Mouse (Mus musculus): ENCODE data around the gene Smarca1.
A peak's percentile ranks its signal among the peaks of the same experiment; 100 is the strongest.

Gene Smarca1

GRCm38 (mm10) chrX:47892431-47893024 is at the start of gene Smarca1:
Gene Smarca1 (minus strand): TSS chrX:47892974.
- DNase-seq (ENCODE audit: low spot score): no peak

GRCm38 (mm10) chrX:47937740-47938139 is 45.0 kb upstream of the Smarca1 start:
- DNase-seq (ENCODE audit: low spot score): peak; percentile 6

- DNase-seq (ENCODE audit: low spot score): no peak
Measured at GRCm38 (mm10) chrX:47936885-47937284, 44.1 kb upstream of the Smarca1 start.

GRCm38 (mm10) chrX:47934352-47934751 is 41.6 kb upstream of the Smarca1 start:
- DNase-seq (ENCODE audit: low spot score): no peak

GRCm38 (mm10) chrX:47930449-47930848 is 37.7 kb upstream of the Smarca1 start:
- no peak for DNase-seq (ENCODE audit: low spot score)

- no peak for DNase-seq (ENCODE audit: low spot score)
Measured at GRCm38 (mm10) chrX:47927981-47928380, 35.2 kb upstream of the Smarca1 start.

- no peak for DNase-seq (ENCODE audit: low spot score)
Measured at GRCm38 (mm10) chrX:47920541-47920940, 27.8 kb upstream of the Smarca1 start.

- no peak for DNase-seq (ENCODE audit: low spot score)
Measured at GRCm38 (mm10) chrX:47916831-47917230, 24.1 kb upstream of the Smarca1 start.

- no peak for DNase-seq (ENCODE audit: low spot score)
Measured at GRCm38 (mm10) chrX:47913543-47913938, 20.8 kb upstream of the Smarca1 start.

GRCm38 (mm10) chrX:47912904-47913542 is 20.2 kb upstream of the Smarca1 start:
- peak; percentile 8 for DNase-seq (ENCODE audit: low spot score)

- peak; percentile 72 for DNase-seq (ENCODE audit: low spot score)
Measured at GRCm38 (mm10) chrX:47912306-47912792, 19.6 kb upstream of the Smarca1 start, which contains the start of gene Ocrl. Gene Ocrl (plus strand): TSS chrX:47912387.

GRCm38 (mm10) chrX:47891907-47892430 is 805 bp downstream of the Smarca1 start:
- DNase-seq (ENCODE audit: low spot score): peak; percentile 26

- DNase-seq (ENCODE audit: low spot score): no peak
Measured at GRCm38 (mm10) chrX:47891243-47891906, 1.4 kb downstream of the Smarca1 start.

GRCm38 (mm10) chrX:47887401-47887800 is 5.4 kb downstream of the Smarca1 start:
- DNase-seq (ENCODE audit: low spot score): no peak

GRCm38 (mm10) chrX:47882813-47883212 is 10.0 kb downstream of the Smarca1 start:
- DNase-seq (ENCODE audit: low spot score): no peak

GRCm38 (mm10) chrX:47880052-47880451 is 12.7 kb downstream of the Smarca1 start:
- peak; percentile 29 for DNase-seq (ENCODE audit: low spot score)

- no peak for DNase-seq (ENCODE audit: low spot score)
Measured at GRCm38 (mm10) chrX:47858544-47858943, 34.2 kb downstream of the Smarca1 start.

- DNase-seq (ENCODE audit: low spot score): no peak
Measured at GRCm38 (mm10) chrX:47835835-47836195, 57.0 kb downstream of the Smarca1 start.

GRCm38 (mm10) chrX:47835098-47835834 is 57.5 kb downstream of the Smarca1 start:
- DNase-seq (ENCODE audit: low spot score): no peak

GRCm38 (mm10) chrX:47833431-47833830 is 59.3 kb downstream of the Smarca1 start:
- no peak for DNase-seq (ENCODE audit: low spot score)

- no peak for DNase-seq (ENCODE audit: low spot score)
Measured at GRCm38 (mm10) chrX:47820566-47820965, 72.2 kb downstream of the Smarca1 start.

- no peak for DNase-seq (ENCODE audit: low spot score)
Measured at GRCm38 (mm10) chrX:47808717-47809116, 84.1 kb downstream of the Smarca1 start.

Data from ovary, postnatal 36 days (tissue).